Mouse (Mus musculus) C2C12 (cell line): Measurements from ENCODE around the gene Col4a5. TPM values are rescaled to one million over a fixed set of nuclear protein-coding genes. Genes with fewer than 3 reads are reported as not detected.

ENCODE experiments used
- H3K27me3 ChIP-seq: one replicate; pipeline ENCODE4 v1.6.1; 2011; ENCODE audit not compliant: control insufficient read depth, insufficient read depth, insufficient read length
- H3K36me3 ChIP-seq: one replicate; pipeline ENCODE4 v1.6.1; 2011; ENCODE audit not compliant: control insufficient read depth, insufficient read depth
- H3K4me3 ChIP-seq: one replicate; pipeline ENCODE4 v1.5.1; 2011; ENCODE audit warnings: mild to moderate bottlenecking, control low read depth; ENCODE audit not compliant: poor library complexity, insufficient read depth, severe bottlenecking
- H3K79me2 ChIP-seq: one replicate; pipeline ENCODE4 v1.6.1; 2011; ENCODE audit not compliant: control insufficient read depth, insufficient read depth
- H3K79me3 ChIP-seq: one replicate; pipeline ENCODE4 v1.6.1; 2011; ENCODE audit warnings: low read depth, control low read depth
- H3ac ChIP-seq: one replicate; pipeline ENCODE3; 2011; ENCODE audit warnings: low read depth; ENCODE audit not compliant: control insufficient read depth, insufficient read length
- CEBPB ChIP-seq: IDR thresholded peaks from one replicate; pipeline ENCODE4 v1.6.1; 2011; ENCODE audit warnings: low read depth, mild to moderate bottlenecking, control low read depth, moderate library complexity
- CTCF ChIP-seq: IDR thresholded peaks from one replicate; pipeline ENCODE4 v1.5.1; 2011; ENCODE audit not compliant: control insufficient read depth, insufficient read depth, insufficient read length
- FOSL1 ChIP-seq: IDR thresholded peaks from one replicate; pipeline ENCODE4 v1.8.0; 2011; ENCODE audit warnings: mild to moderate bottlenecking, low read length; ENCODE audit not compliant: poor library complexity, insufficient read depth, severe bottlenecking
- MAX ChIP-seq: IDR thresholded peaks from one replicate; pipeline ENCODE4 v1.6.1; 2011; ENCODE audit warnings: mild to moderate bottlenecking, control low read depth
- MYOD1 ChIP-seq: IDR thresholded peaks from one replicate; pipeline ENCODE4 v1.6.1; 2011; ENCODE audit warnings: low read depth; ENCODE audit not compliant: control insufficient read depth, insufficient read length
- MYOG ChIP-seq: IDR thresholded peaks from one replicate; pipeline ENCODE4 v1.6.1; 2011; ENCODE audit not compliant: control insufficient read depth, insufficient read length; ENCODE audit errors: extremely low read depth
- USF1 ChIP-seq: IDR thresholded peaks from one replicate; pipeline ENCODE4 v1.6.1; 2011; ENCODE audit warnings: low read depth, mild to moderate bottlenecking, control low read depth, moderate library complexity
- long read RNA-seq, 2 experiments: library from polyadenylated mRNA; unstranded; transcript quantifications; one replicate each; pipeline ENCODE4 v2.0.0; 2019 to 2020
- polyA plus RNA-seq: library from polyadenylated mRNA; unstranded; fragments of >200 nt; fragmentation: generic; extraction: Trizol; gene quantifications from one replicate; pipeline ENCODE4 v1.2.1, GENCODE M21; 2012; ENCODE audit warnings: missing spikeins

Col4a5 gene
- 5.5 TPM for polyA plus RNA-seq
- long read RNA-seq, experiment 1, partial matches to known transcripts, result 1 of 1 reads
- long read RNA-seq, experiment 1, other reads (novel, unspliced or antisense), result 0 of 1 reads
- long read RNA-seq, experiment 2, partial matches to known transcripts, result 2 of 2 reads
- long read RNA-seq, experiment 2, other reads (novel, unspliced or antisense), result 0 of 2 reads

DNA sequence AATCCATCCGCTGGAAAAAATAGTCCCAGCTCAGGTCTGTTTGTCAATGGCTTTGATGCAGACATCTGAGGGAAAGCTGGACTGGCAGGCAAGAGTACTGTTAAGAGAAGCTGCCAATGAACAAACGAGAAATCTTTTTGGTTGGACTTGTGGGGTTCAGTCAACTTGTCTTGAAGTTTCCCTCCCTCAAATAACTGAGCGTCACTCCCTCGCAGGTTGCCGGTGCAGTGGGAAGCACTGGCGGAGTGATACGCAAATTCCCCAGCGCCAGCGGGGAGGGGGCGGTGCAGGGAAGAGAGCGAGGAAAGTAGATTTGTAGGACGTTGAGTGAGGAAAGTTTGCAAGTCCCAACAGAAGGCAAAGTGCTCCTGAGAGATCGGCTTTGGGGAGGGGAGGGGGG is at the start of gene Col4a5:
Gene Col4a5, plus strand, starts transcription at position 276 of the 400 bp plus-strand sequence.
- peak within 1 kb of the TSS; percentile 34 for H3K4me3 ChIP-seq

DNA sequence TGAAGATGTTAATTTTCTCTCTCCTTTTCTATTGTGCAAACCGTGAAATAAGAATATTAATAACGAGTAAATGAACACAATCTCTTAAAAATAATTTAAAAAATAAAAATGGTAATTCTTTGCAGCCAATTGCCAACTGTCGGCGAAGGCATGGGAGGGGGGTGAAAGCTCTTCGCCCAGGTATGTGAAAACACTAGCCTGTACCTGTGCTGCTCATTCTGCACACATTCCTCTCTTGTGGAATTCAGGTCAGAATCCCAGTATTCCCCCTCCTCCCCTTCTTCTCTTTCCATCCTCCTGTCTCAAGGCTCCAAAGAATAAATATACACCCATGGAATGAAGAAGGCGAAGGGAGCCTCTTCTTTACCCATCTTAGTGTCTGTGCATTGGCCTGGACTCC is 38.4 kb upstream of the Col4a5 start:
- Histone ChIP-seq H3K79me3 (no peaks in the 10 kb centered on the region), H3K79me2 (no peaks in the 10 kb centered on the region), H3K36me3 (no peaks in the 10 kb centered on the region), H3K4me3 (no peak overlapping the region), H3K27me3 (no peaks in the 10 kb centered on the region), H3ac (no peak overlapping the region)
- TF ChIP-seq MAX (no peak), MYOG (no peak), USF1 (no peak), FOSL1 (no peak), MYOD1 (no peak), CEBPB (no peak), CTCF (no peak)

More for the DNA sequence above, at the start of gene Col4a5:
- peaks cover 2% of the 10 kb centered on the region for H3K79me3 ChIP-seq
- H3K36me3 ChIP-seq, result no peaks in the 10 kb centered on the region
- TF ChIP-seq MYOG (no peak), MYOD1 (no peak), FOSL1 (no peak), USF1 (no peak), CEBPB (no peak), MAX (no peak), CTCF (no peak)
- no peaks in the 10 kb centered on the region for H3K79me2 ChIP-seq
- no peaks in the 10 kb centered on the region for H3K27me3 ChIP-seq
- H3ac ChIP-seq, result peak within 1 kb of the TSS; percentile 71

DNA sequence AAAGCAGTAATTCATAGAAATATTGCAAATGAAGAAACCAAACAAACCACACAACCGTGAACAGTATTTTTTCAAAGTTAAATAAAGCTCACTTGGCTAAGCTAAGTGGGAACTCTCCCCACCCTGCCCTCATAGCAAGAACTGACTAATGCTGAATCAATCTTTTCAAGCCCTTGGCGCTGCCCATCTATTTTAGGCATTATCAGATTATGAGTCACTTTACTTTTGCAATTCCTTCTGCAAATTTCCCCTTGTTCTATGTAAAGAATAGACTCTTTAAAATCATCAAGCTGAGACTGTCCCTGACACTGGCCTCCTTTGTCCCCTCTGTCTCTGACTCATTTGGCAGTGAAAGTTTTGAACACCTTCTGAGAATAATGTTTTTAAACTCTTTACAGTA is 35.8 kb upstream of the Col4a5 start:
- TF ChIP-seq USF1 (no peak), CEBPB (peak; percentile 86)
- no peaks in the 10 kb centered on the region for H3K27me3 ChIP-seq

DNA sequence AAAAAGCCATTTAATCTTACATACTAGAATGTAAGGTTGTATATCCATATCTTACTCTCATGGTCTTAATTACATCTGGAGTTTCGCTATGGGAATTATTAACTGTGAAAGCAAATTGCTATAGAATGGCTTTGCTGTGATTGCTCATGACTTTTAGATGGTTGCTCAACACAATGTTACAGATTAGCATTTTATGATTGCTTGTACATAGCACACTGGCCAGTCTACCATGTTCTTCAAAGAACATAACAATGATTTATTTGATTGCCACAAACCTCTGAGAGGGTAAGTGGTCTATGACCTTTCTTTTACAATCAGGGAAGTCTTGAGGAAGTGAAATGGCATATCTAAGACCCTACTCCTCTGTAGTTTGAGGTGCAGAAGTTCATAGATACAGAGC is 27.2 kb upstream of the Col4a5 start:
- Histone ChIP-seq H3K36me3 (no peaks in the 10 kb centered on the region), H3K4me3 (no peak overlapping the region), H3K79me2 (no peaks in the 10 kb centered on the region), H3ac (no peak overlapping the region), H3K27me3 (no peaks in the 10 kb centered on the region), H3K79me3 (no peaks in the 10 kb centered on the region)
- TF ChIP-seq MYOG (no peak), USF1 (no peak), MYOD1 (no peak), CEBPB (no peak), MAX (no peak), CTCF (no peak), FOSL1 (no peak)

More for the DNA sequence above, 35.8 kb upstream of the Col4a5 start:
- H3K79me3 ChIP-seq, result no peaks in the 10 kb centered on the region
- H3K79me2 ChIP-seq, result no peaks in the 10 kb centered on the region
- H3ac ChIP-seq, result no peak overlapping the region
- H3K4me3 ChIP-seq, result no peak overlapping the region
- no peaks in the 10 kb centered on the region for H3K36me3 ChIP-seq

DNA sequence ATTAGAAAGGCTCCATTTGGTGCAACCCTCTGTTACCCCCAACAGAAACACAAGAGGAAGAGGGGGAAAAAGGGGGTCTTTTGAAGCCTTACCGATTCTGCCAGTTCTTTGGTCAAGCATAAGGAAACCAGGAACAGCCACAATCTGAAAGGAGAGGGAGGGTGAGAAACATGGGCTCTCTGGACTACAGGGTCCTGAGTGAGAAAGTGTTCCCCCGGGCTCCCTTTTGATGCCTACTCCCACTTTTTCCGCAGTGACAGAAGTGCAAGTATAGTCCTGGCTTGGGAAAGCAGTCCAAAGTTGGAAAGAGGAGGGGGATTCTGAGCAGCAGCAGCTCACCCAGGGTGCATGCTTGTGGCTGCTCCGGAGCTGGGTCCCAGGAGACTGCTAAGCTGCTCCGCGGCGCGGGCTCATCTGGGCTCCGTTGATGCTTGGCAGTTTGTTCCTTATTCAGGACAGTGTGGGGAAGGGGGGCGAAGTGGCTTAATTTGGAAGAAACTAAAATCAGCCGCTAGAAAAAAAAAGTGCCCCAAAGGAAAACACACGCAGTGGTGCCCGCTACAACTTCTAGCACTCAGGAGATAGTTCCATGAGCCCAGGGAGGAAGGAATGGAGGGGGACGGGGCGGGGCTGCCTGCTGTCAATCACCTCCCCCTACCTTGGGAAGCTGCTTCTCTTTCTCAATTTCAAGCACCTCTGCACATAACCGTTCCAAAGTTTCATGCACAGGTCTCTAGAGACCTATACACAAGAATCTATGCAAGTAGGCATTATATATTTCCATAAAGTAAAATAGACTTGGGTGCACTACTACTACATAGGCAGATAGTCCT is 1.5 kb upstream of the Col4a5 start, which contains the start of gene Col4a6:
Gene Col4a6, minus strand, starts transcription at position 607 of the 833 bp plus-strand sequence.
- Histone ChIP-seq H3ac (no peak within 1 kb of the TSS), H3K36me3 (no peaks in the 10 kb centered on the region), H3K27me3 (no peaks in the 10 kb centered on the region), H3K79me2 (no peaks in the 10 kb centered on the region), H3K79me3 (no peaks in the 10 kb centered on the region), H3K4me3 (no peak within 1 kb of the TSS)
- no peak for TF ChIP-seq USF1
- TF ChIP-seq CTCF, result no peak
- TF ChIP-seq CEBPB, result no peak
- TF ChIP-seq MYOG, result no peak
- TF ChIP-seq FOSL1, result no peak
- TF ChIP-seq MYOD1, result no peak
- no peak for TF ChIP-seq MAX
